Mouse (Mus musculus): ENCODE data around the gene Haus8.

DNA sequence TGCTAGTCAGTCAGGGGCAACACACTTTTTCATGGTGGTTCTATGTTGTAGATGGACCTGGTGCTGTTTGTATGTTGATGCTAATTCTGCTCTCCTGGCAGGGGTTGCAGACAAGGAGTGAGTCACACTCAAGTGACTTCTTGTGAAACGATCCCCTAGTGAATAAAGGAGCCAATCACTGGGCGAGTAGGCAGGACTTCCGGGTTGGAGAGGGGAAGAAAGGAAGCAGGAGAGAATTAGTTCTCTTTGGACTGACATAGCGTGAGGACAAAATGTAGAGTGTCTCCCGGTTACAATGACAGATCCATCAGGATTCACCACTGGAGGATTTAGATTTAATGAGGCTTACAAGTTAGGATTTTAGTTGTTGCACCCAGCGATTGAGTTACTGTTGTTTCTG is 37.7 kb upstream of the Haus8 start:
- TF ChIP-seq CTCF (IDR thresholded peaks at IDR 0.05; ENCODE audit: low read depth, low read length) (no peak), POLR2A (IDR thresholded peaks at IDR 0.05; ENCODE audit: extremely low read depth, insufficient read depth, low read length) (no peak)
